Mouse (Mus musculus) urinary bladder, postnatal 4 days (tissue): Measurements from ENCODE around the gene Pex12.
"Not testable (repeated sequence)": the region's sequence is repeated elsewhere in the genome, so short reads cannot be mapped to it uniquely, and the experiment has no call there.

Experiments used
- DNase-seq, 2 experiments: peaks; one replicate each; pipeline ENCODE4 v3.0.0; 2021 to 2022; ENCODE audit warnings: low spot score in 2 of 2

Gene Pex12

GRCm38 (mm10) chr11:83289036-83289435, 13.3 kb downstream of the Pex12 start:
- no peak for DNase-seq

- no peak for DNase-seq
These were observed 15.8 kb downstream of the Pex12 start, which contains the start of gene Slfn14 for GRCm38 (mm10) chr11:83286566-83286965. Gene Slfn14 (minus strand): TSS chr11:83286726.

GRCm38 (mm10) chr11:83285627-83286026, 16.8 kb downstream of the Pex12 start:
- DNase-seq, result no peak

- DNase-seq, result no peak
These were observed 20.3 kb downstream of the Pex12 start for GRCm38 (mm10) chr11:83282084-83282483.

GRCm38 (mm10) chr11:83279691-83280090, 22.7 kb downstream of the Pex12 start:
- peak in 1 of 2 experiments; percentile 61 for DNase-seq

- DNase-seq, result no peak
These were observed 23.4 kb downstream of the Pex12 start for GRCm38 (mm10) chr11:83279024-83279423.

GRCm38 (mm10) chr11:83276251-83276650, 26.1 kb downstream of the Pex12 start:
- no peak for DNase-seq

- DNase-seq, result no peak
These were observed 30.2 kb downstream of the Pex12 start for GRCm38 (mm10) chr11:83271951-83272843.

- DNase-seq, result peak; percentile 69 to 75
These were observed 31.0 kb downstream of the Pex12 start for GRCm38 (mm10) chr11:83271151-83271950.

GRCm38 (mm10) chr11:83270842-83271150, 31.6 kb downstream of the Pex12 start:
- DNase-seq, result no peak

- DNase-seq, result no peak
These were observed 39.2 kb downstream of the Pex12 start for GRCm38 (mm10) chr11:83263146-83263545.

GRCm38 (mm10) chr11:83262673-83263072, 39.7 kb downstream of the Pex12 start:
- no peak for DNase-seq

GRCm38 (mm10) chr11:83257211-83257610, 45.2 kb downstream of the Pex12 start:
- not testable (repeated sequence) for DNase-seq
